Mouse (Mus musculus) spleen, adult 18-20 months (tissue): ENCODE measurements around the gene Olfr1061.
"Not testable (repeated sequence)": the region's sequence is repeated elsewhere in the genome, so short reads cannot be mapped to it uniquely, and the experiment has no call there.

Experiments
- DNase-seq, 2 experiments: peaks; one replicate each; pipeline ENCODE4 v3.0.0; 2022; ENCODE audit warnings: mixed read lengths in 2 of 2

Gene Olfr1061

GRCm38 (mm10) chr2:86413950-86414349, at the start of gene Olfr1061:
Gene Olfr1061 (minus strand): TSS chr2:86414050.
- DNase-seq = no peak

- no peak for DNase-seq
Measured at GRCm38 (mm10) chr2:86460434-86460833, 46.6 kb upstream of the Olfr1061 start.

GRCm38 (mm10) chr2:86456169-86456568, 42.3 kb upstream of the Olfr1061 start, which contains the start of gene Olfr1066:
Gene Olfr1066 (minus strand): TSS chr2:86456269.
- DNase-seq = no peak

GRCm38 (mm10) chr2:86450491-86450890, 36.6 kb upstream of the Olfr1061 start, which contains the start of gene Olfr1065:
Gene Olfr1065 (minus strand): TSS chr2:86450591.
- DNase-seq = not testable (repeated sequence)

- not testable (repeated sequence) for DNase-seq
Measured at GRCm38 (mm10) chr2:86442101-86442500, 28.3 kb upstream of the Olfr1061 start.

- DNase-seq = not testable (repeated sequence)
Measured at GRCm38 (mm10) chr2:86428511-86428910, 14.7 kb upstream of the Olfr1061 start.

- not testable (repeated sequence) for DNase-seq
Measured at GRCm38 (mm10) chr2:86426649-86427048, 12.8 kb upstream of the Olfr1061 start, which contains the start of gene Olfr1062. Gene Olfr1062 (minus strand): TSS chr2:86426749.

- no peak for DNase-seq
Measured at GRCm38 (mm10) chr2:86395114-86395513, 18.7 kb downstream of the Olfr1061 start.

- DNase-seq = not testable (repeated sequence)
Measured at GRCm38 (mm10) chr2:86388461-86388860, 25.4 kb downstream of the Olfr1061 start, which contains the start of gene Olfr1058. Gene Olfr1058 (minus strand): TSS chr2:86388561.

GRCm38 (mm10) chr2:86378293-86378692, 35.6 kb downstream of the Olfr1061 start, which contains the start of gene Olfr1057:
Gene Olfr1057 (minus strand): TSS chr2:86378393.
- no peak for DNase-seq

GRCm38 (mm10) chr2:86366342-86366741, 47.5 kb downstream of the Olfr1061 start:
- not testable (repeated sequence) for DNase-seq
